In the genomic region with DNA sequence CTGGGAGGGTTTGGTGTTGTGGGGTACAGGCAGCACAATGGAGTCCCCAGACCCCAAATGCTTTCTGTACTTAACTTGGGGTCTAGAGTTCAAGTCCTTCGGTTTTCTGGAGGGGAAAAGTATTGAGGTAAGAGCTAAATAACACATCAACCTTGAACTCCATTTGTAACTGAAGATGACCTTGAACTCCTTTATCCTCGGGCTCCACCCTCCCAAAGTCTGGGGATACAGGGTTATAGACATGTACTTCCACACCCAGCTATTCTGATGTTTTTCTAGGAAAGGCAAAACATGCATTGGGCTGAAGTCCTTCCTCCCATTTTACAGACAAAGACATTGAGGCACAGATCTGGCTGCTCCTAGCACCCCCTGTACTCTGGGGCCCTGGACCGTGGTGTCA, we compare ENCODE assay signal across 9 mouse cellular contexts. TPM values are rescaled to one million over a fixed set of nuclear protein-coding genes. Genes with fewer than 3 reads are reported as not detected.
DNase-seq lines count a peak whose midpoint lies in the region; ATAC-seq lines count a peak whose summit lies in the region.
"Had no signal": no experiment of that assay in that cellular context is flagged by ENCODE, and none has a peak within 500 bp of the region (broad histone marks: within the 10 kb centered on the region; RNA-seq: fewer than 3 reads in every experiment).

No protein-coding gene starts in this region.

- DNase-seq in hindbrain, embryonic 10.5 days (ENCODE audit: low spot score): no peak
- DNase-seq in embryonic facial prominence, embryonic 10.5 days (ENCODE audit: low spot score): no peak
- DNase-seq in right cerebral cortex, adult 18-20 months: no peak
- no peak for DNase-seq in frontal cortex, postnatal 25 days (ENCODE audit: low spot score in 2 of 2)
- no peak for DNase-seq in Muller cell, postnatal 12 days (ENCODE audit: inconsistent ontology term)

- no peaks in the 10 kb centered on the region for H3K36me3 ChIP-seq in hindbrain, embryonic 10.5 days
- H3K36me3 ChIP-seq in hindbrain, embryonic 16.5 days (ENCODE audit: control insufficient read depth, insufficient read depth, low read length): no peaks in the 10 kb centered on the region
- no peaks in the 10 kb centered on the region for H3K36me3 ChIP-seq in embryonic facial prominence, embryonic 10.5 days (replicated peaks)
- no peaks in the 10 kb centered on the region for H3K36me3 ChIP-seq in intestine, embryonic 16.5 days (ENCODE audit: control insufficient read depth, insufficient read depth, low read length)
- no peaks in the 10 kb centered on the region for H3K36me3 ChIP-seq in midbrain, embryonic 16.5 days (ENCODE audit: control insufficient read depth, insufficient read depth, low read length)

- H3K9ac ChIP-seq in hindbrain, embryonic 16.5 days (ENCODE audit: low read depth, low read length): no peak overlapping the region
- H3K9ac ChIP-seq in intestine, embryonic 16.5 days (ENCODE audit: low read depth, low read length): no peak overlapping the region
- no peak overlapping the region for H3K9ac ChIP-seq in midbrain, embryonic 16.5 days (ENCODE audit: low read depth, low read length)

- peak overlapping the region; percentile 50 for H3K4me3 ChIP-seq in hindbrain, embryonic 10.5 days
- no peak overlapping the region for H3K4me3 ChIP-seq in hindbrain, embryonic 16.5 days (ENCODE audit: low read length)
- H3K4me3 ChIP-seq in embryonic facial prominence, embryonic 10.5 days: peak overlapping the region; percentile 54
- peak overlapping the region; percentile 36 for H3K4me3 ChIP-seq in intestine, embryonic 16.5 days (ENCODE audit: low read length)
- H3K4me3 ChIP-seq in midbrain, embryonic 16.5 days (ENCODE audit: low read depth, low read length): no peak overlapping the region

- ATAC-seq in hindbrain, embryonic 16.5 days: no peak
- ATAC-seq in intestine, embryonic 16.5 days: no peak
- no peak for ATAC-seq in midbrain, embryonic 16.5 days
- ATAC-seq: CD4-positive, CD25-positive, alpha-beta regulatory T cell, adult 4 months had no signal

- H3K9me3 ChIP-seq in hindbrain, embryonic 10.5 days: no peaks in the 10 kb centered on the region
- no peaks in the 10 kb centered on the region for H3K9me3 ChIP-seq in hindbrain, embryonic 16.5 days (ENCODE audit: control insufficient read depth, low read length)
- no peaks in the 10 kb centered on the region for H3K9me3 ChIP-seq in embryonic facial prominence, embryonic 10.5 days
- H3K9me3 ChIP-seq in intestine, embryonic 16.5 days (ENCODE audit: control insufficient read depth, low read length): no peaks in the 10 kb centered on the region
- no peaks in the 10 kb centered on the region for H3K9me3 ChIP-seq in midbrain, embryonic 16.5 days (replicated peaks; ENCODE audit: control insufficient read depth, low read length, poor library complexity, severe bottlenecking)

- H3K4me1 ChIP-seq in hindbrain, embryonic 10.5 days (replicated peaks): peaks cover 81% of the 10 kb centered on the region
- peaks cover 49% of the 10 kb centered on the region for H3K4me1 ChIP-seq in hindbrain, embryonic 16.5 days (ENCODE audit: control insufficient read depth, insufficient read depth, low read depth, low read length)
- peaks cover 80% of the 10 kb centered on the region for H3K4me1 ChIP-seq in embryonic facial prominence, embryonic 10.5 days
- H3K4me1 ChIP-seq in intestine, embryonic 16.5 days (ENCODE audit: control insufficient read depth, insufficient read depth, low read length): peaks cover 16% of the 10 kb centered on the region
- peaks cover 38% of the 10 kb centered on the region for H3K4me1 ChIP-seq in midbrain, embryonic 16.5 days (ENCODE audit: control insufficient read depth, insufficient read depth, low read length)

- no peak overlapping the region for H3K27ac ChIP-seq in hindbrain, embryonic 10.5 days
- H3K27ac ChIP-seq in hindbrain, embryonic 16.5 days (ENCODE audit: low read depth, low read length): no peak overlapping the region
- H3K27ac ChIP-seq in embryonic facial prominence, embryonic 10.5 days (replicated peaks): no peak overlapping the region
- H3K27ac ChIP-seq in intestine, embryonic 16.5 days (ENCODE audit: low read length): no peak overlapping the region
- H3K27ac ChIP-seq in midbrain, embryonic 16.5 days (ENCODE audit: low read length): no peak overlapping the region

- peaks cover 95% of the 10 kb centered on the region for H3K27me3 ChIP-seq in hindbrain, embryonic 10.5 days (ENCODE audit: insufficient read depth, poor library complexity, severe bottlenecking)
- H3K27me3 ChIP-seq in hindbrain, embryonic 16.5 days (replicated peaks; ENCODE audit: control insufficient read depth, insufficient read depth, low read length): no peaks in the 10 kb centered on the region; the same call in none of the 2 replicates
- peaks cover 98% of the 10 kb centered on the region for H3K27me3 ChIP-seq in embryonic facial prominence, embryonic 10.5 days (replicated peaks; ENCODE audit: low read depth, poor library complexity, severe bottlenecking)
- 0 out of 2 replicates have a peak, but pooled peaks cover 4% of the 10 kb centered on the region for H3K27me3 ChIP-seq in intestine, embryonic 16.5 days (replicated peaks; ENCODE audit: control insufficient read depth, insufficient read depth, low read length)
- no peaks in the 10 kb centered on the region; the same call in 1 of the 2 replicates for H3K27me3 ChIP-seq in midbrain, embryonic 16.5 days (ENCODE audit: control insufficient read depth, insufficient read depth, low read depth, low read length)

- WGBS in hindbrain, embryonic 10.5 days: 83% methylated on average over 3 of the region's 3 CpGs
- WGBS in hindbrain, embryonic 16.5 days: 66% methylated on average over 3 of the region's 3 CpGs
- WGBS in embryonic facial prominence, embryonic 10.5 days: 80% methylated on average over 3 of the region's 3 CpGs
- WGBS in intestine, embryonic 16.5 days: 68% methylated on average over 3 of the region's 3 CpGs
- WGBS in midbrain, embryonic 16.5 days: 69% methylated on average over 3 of the region's 3 CpGs

- no peak overlapping the region for H3K4me2 ChIP-seq in hindbrain, embryonic 16.5 days (ENCODE audit: low read length)
- peak overlapping the region; percentile 59 for H3K4me2 ChIP-seq in intestine, embryonic 16.5 days (ENCODE audit: low read depth, low read length)
- H3K4me2 ChIP-seq in midbrain, embryonic 16.5 days (ENCODE audit: low read length): peak overlapping the region; percentile 58; the same call in 1 of the 2 replicates

RNA-seq across cellular contexts. Expression of a gene that starts 38.9 kb away (rescaled TPM):
- polyA plus RNA-seq in hindbrain, embryonic 10.5 days (2016; fragmentation: Nextera tagmentation; extraction: Ambion mirVana): 3.1 and 4.0 TPM in 2 replicates
- 8.8 and 11.3 TPM in 2 replicates for polyA plus RNA-seq in hindbrain, embryonic 16.5 days (2015; fragmentation: Nextera tagmentation; extraction: Ambion mirVana)
- polyA plus RNA-seq in embryonic facial prominence, embryonic 10.5 days (2016; fragmentation: Nextera tagmentation; extraction: Ambion mirVana): 2.5 and 2.9 TPM in 2 replicates
- polyA plus RNA-seq in intestine, embryonic 16.5 days (2015; fragmentation: Nextera tagmentation; extraction: Ambion mirVana): 1.6 and 1.9 TPM in 2 replicates
- polyA plus RNA-seq in midbrain, embryonic 16.5 days (2015; fragmentation: Nextera tagmentation; extraction: Ambion mirVana): 11.6 and 12.0 TPM in 2 replicates

Comparison
In these comparisons a context has a peak if more than half of its experiments do, and no peak if none do; other contexts are left out.
1. H3K4me3 ChIP-seq: peak in hindbrain, embryonic 10.5 days (single experiment), embryonic facial prominence, embryonic 10.5 days (single experiment) and intestine, embryonic 16.5 days (single experiment); none in hindbrain, embryonic 16.5 days (single experiment) and midbrain, embryonic 16.5 days (single experiment).